Mouse (Mus musculus): ENCODE measurements around the gene Wrap73. TPM values are rescaled to one million over a fixed set of nuclear protein-coding genes. Genes with fewer than 3 reads are reported as not detected.

Wrap73 gene
- polyA plus RNA-seq, 1 experiment from 2014 or later = 43.5 TPM

GRCm38 (mm10) chr4:154207261-154207660, 65.1 kb downstream of the Wrap73 start:
- Histone ChIP-seq H3K36me3 (ENCODE audit: control insufficient read depth, insufficient read depth, low read length) (no peaks in the 10 kb centered on the region), H3K27me3 (ENCODE audit: control insufficient read depth, insufficient read depth, low read depth, low read length) (no peaks in the 10 kb centered on the region), H3K4me1 (ENCODE audit: control insufficient read depth, insufficient read depth, low read length) (no peaks in the 10 kb centered on the region), H3K4me3 (ENCODE audit: low read depth, low read length) (no peak overlapping the region), H3K4me2 (ENCODE audit: low read length) (no peak overlapping the region), H3K9ac (ENCODE audit: low read depth, low read length) (no peak overlapping the region), H3K9me3 (replicated peaks; ENCODE audit: control insufficient read depth, low read length, poor library complexity, severe bottlenecking) (no peaks in the 10 kb centered on the region), H3K27ac (ENCODE audit: low read length) (no peak overlapping the region)
- 14% methylated on average over 5 of the region's 5 CpGs for WGBS
- peak; percentile 45; the same call in 1 of the 2 replicates for ATAC-seq

GRCm38 (mm10) chr4:154209054-154209453, 66.9 kb downstream of the Wrap73 start:
- H3K4me1 ChIP-seq (ENCODE audit: control insufficient read depth, insufficient read depth, low read length) = no peaks in the 10 kb centered on the region
- 76% methylated on average over 6 of the region's 6 CpGs for WGBS

GRCm38 (mm10) chr4:154209825-154210224, 67.7 kb downstream of the Wrap73 start:
- 19% methylated on average over 3 of the region's 3 CpGs for WGBS
- Histone ChIP-seq H3K4me1 (ENCODE audit: control insufficient read depth, insufficient read depth, low read length) (no peaks in the 10 kb centered on the region), H3K4me3 (ENCODE audit: low read depth, low read length) (no peak overlapping the region), H3K9ac (ENCODE audit: low read depth, low read length) (no peak overlapping the region), H3K4me2 (ENCODE audit: low read length) (no peak overlapping the region), H3K36me3 (ENCODE audit: control insufficient read depth, insufficient read depth, low read length) (no peaks in the 10 kb centered on the region), H3K27ac (ENCODE audit: low read length) (no peak overlapping the region), H3K9me3 (replicated peaks; ENCODE audit: control insufficient read depth, low read length, poor library complexity, severe bottlenecking) (no peaks in the 10 kb centered on the region), H3K27me3 (ENCODE audit: control insufficient read depth, insufficient read depth, low read depth, low read length) (no peaks in the 10 kb centered on the region)
- no peak for ATAC-seq

More at GRCm38 (mm10) chr4:154209054-154209453, 66.9 kb downstream of the Wrap73 start:
- Histone ChIP-seq H3K36me3 (ENCODE audit: control insufficient read depth, insufficient read depth, low read length) (no peaks in the 10 kb centered on the region), H3K4me3 (ENCODE audit: low read depth, low read length) (no peak overlapping the region), H3K9me3 (replicated peaks; ENCODE audit: control insufficient read depth, low read length, poor library complexity, severe bottlenecking) (no peaks in the 10 kb centered on the region), H3K27me3 (ENCODE audit: control insufficient read depth, insufficient read depth, low read depth, low read length) (no peaks in the 10 kb centered on the region), H3K9ac (ENCODE audit: low read depth, low read length) (no peak overlapping the region), H3K27ac (ENCODE audit: low read length) (no peak overlapping the region), H3K4me2 (ENCODE audit: low read length) (no peak overlapping the region)
- no peak for ATAC-seq

DNA sequence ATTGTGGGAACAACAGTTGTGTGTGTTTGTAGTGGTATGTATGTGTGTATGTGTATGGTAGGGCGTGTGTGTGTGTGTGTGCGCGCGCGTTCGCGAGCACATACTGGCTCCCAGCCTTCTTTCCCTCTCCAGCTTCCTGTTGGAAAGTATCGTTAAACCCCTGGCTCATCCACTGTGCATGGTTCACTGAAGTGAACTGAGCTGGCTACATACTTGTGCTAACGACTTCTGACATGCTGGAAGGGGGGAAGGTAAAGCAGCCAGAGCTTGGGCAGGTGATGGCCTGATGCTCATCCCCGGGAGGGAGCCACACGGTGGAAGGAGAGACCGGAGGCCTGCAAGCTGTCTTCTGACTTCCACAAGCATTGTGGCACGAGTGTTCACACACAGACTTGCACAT, 69.3 kb downstream of the Wrap73 start:
- 86% methylated on average over 13 of the region's 13 CpGs for WGBS
- Histone ChIP-seq H3K27me3 (ENCODE audit: control insufficient read depth, insufficient read depth, low read depth, low read length) (no peaks in the 10 kb centered on the region), H3K4me2 (ENCODE audit: low read length) (no peak overlapping the region), H3K27ac (ENCODE audit: low read length) (no peak overlapping the region), H3K9ac (ENCODE audit: low read depth, low read length) (no peak overlapping the region), H3K4me3 (ENCODE audit: low read depth, low read length) (no peak overlapping the region), H3K36me3 (ENCODE audit: control insufficient read depth, insufficient read depth, low read length) (no peaks in the 10 kb centered on the region), H3K4me1 (ENCODE audit: control insufficient read depth, insufficient read depth, low read length) (no peaks in the 10 kb centered on the region), H3K9me3 (replicated peaks; ENCODE audit: control insufficient read depth, low read length, poor library complexity, severe bottlenecking) (no peaks in the 10 kb centered on the region)
- no peak for ATAC-seq

- Histone ChIP-seq H3K9me3 (replicated peaks; ENCODE audit: control insufficient read depth, low read length, poor library complexity, severe bottlenecking) (no peaks in the 10 kb centered on the region), H3K27ac (ENCODE audit: low read length) (no peak overlapping the region), H3K27me3 (ENCODE audit: control insufficient read depth, insufficient read depth, low read depth, low read length) (no peaks in the 10 kb centered on the region), H3K4me2 (ENCODE audit: low read length) (no peak overlapping the region), H3K36me3 (ENCODE audit: control insufficient read depth, insufficient read depth, low read length) (no peaks in the 10 kb centered on the region), H3K4me1 (ENCODE audit: control insufficient read depth, insufficient read depth, low read length) (no peaks in the 10 kb centered on the region), H3K9ac (ENCODE audit: low read depth, low read length) (no peak overlapping the region), H3K4me3 (ENCODE audit: low read depth, low read length) (no peak overlapping the region)
- no peak for ATAC-seq
- 74% methylated on average over 7 of the region's 7 CpGs for WGBS
These were observed 71.4 kb downstream of the Wrap73 start for GRCm38 (mm10) chr4:154213586-154213985.

- H3K9ac ChIP-seq (ENCODE audit: low read depth, low read length) = no peak overlapping the region
- no peak overlapping the region for H3K4me3 ChIP-seq (ENCODE audit: low read depth, low read length)
- no peak overlapping the region for H3K27ac ChIP-seq (ENCODE audit: low read length)
- no peak overlapping the region for H3K4me2 ChIP-seq (ENCODE audit: low read length)
- no peaks in the 10 kb centered on the region for H3K9me3 ChIP-seq (replicated peaks; ENCODE audit: control insufficient read depth, low read length, poor library complexity, severe bottlenecking)
- no peaks in the 10 kb centered on the region for H3K36me3 ChIP-seq (ENCODE audit: control insufficient read depth, insufficient read depth, low read length)
- H3K27me3 ChIP-seq (ENCODE audit: control insufficient read depth, insufficient read depth, low read depth, low read length) = no peaks in the 10 kb centered on the region
- H3K4me1 ChIP-seq (ENCODE audit: control insufficient read depth, insufficient read depth, low read length) = no peaks in the 10 kb centered on the region
- no peak for ATAC-seq
- 21% methylated on average over 5 of the region's 5 CpGs for WGBS
These were observed 71.9 kb downstream of the Wrap73 start for GRCm38 (mm10) chr4:154214075-154214474.

Other genes starting within 250 kb of the Wrap73 start
- 55.5 and 56.8 TPM in 2 replicates for gene A430005L14Rik, start 185.1 kb upstream of the Wrap73 start, polyA plus RNA-seq (2015; fragmentation: Nextera tagmentation; extraction: Ambion mirVana)
- gene Dffb, start 167.2 kb upstream of the Wrap73 start, polyA plus RNA-seq (2015; fragmentation: Nextera tagmentation; extraction: Ambion mirVana) = 10.3 and 11.5 TPM in 2 replicates
- gene Cep104, start 167.2 kb upstream of the Wrap73 start, polyA plus RNA-seq (2015; fragmentation: Nextera tagmentation; extraction: Ambion mirVana) = 16.9 and 17.6 TPM in 2 replicates
- 12.9 and 17.3 TPM in 2 replicates for gene Lrrc47, start 130.6 kb upstream of the Wrap73 start, polyA plus RNA-seq (2015; fragmentation: Nextera tagmentation; extraction: Ambion mirVana)
- gene Smim1, start 116.1 kb upstream of the Wrap73 start, polyA plus RNA-seq (2015; fragmentation: Nextera tagmentation; extraction: Ambion mirVana) = 7.1 and 9.7 TPM in 2 replicates
- gene Ccdc27, start 99.7 kb upstream of the Wrap73 start, polyA plus RNA-seq (2015; fragmentation: Nextera tagmentation; extraction: Ambion mirVana) = not detected in 2 replicates
- gene Trp73, start 2.2 kb upstream of the Wrap73 start, polyA plus RNA-seq (2015; fragmentation: Nextera tagmentation; extraction: Ambion mirVana) = 0.90 and 1.1 TPM in 2 replicates
- 214 and 223 TPM in 2 replicates for gene Tprgl, start 18.3 kb downstream of the Wrap73 start, polyA plus RNA-seq (2015; fragmentation: Nextera tagmentation; extraction: Ambion mirVana)
- gene Megf6, start 28.4 kb downstream of the Wrap73 start, polyA plus RNA-seq (2015; fragmentation: Nextera tagmentation; extraction: Ambion mirVana) = 9.3 and 10.6 TPM in 2 replicates
- gene Arhgef16, start 159.3 kb downstream of the Wrap73 start, polyA plus RNA-seq (2015; fragmentation: Nextera tagmentation; extraction: Ambion mirVana) = 1.1 and 1.6 TPM in 2 replicates
- gene B230104I21Rik, start 193.8 kb downstream of the Wrap73 start, polyA plus RNA-seq (2015; fragmentation: Nextera tagmentation; extraction: Ambion mirVana) = 0.25 TPM in 1 of 2 replicates, not detected in the other